In the genomic region with DNA sequence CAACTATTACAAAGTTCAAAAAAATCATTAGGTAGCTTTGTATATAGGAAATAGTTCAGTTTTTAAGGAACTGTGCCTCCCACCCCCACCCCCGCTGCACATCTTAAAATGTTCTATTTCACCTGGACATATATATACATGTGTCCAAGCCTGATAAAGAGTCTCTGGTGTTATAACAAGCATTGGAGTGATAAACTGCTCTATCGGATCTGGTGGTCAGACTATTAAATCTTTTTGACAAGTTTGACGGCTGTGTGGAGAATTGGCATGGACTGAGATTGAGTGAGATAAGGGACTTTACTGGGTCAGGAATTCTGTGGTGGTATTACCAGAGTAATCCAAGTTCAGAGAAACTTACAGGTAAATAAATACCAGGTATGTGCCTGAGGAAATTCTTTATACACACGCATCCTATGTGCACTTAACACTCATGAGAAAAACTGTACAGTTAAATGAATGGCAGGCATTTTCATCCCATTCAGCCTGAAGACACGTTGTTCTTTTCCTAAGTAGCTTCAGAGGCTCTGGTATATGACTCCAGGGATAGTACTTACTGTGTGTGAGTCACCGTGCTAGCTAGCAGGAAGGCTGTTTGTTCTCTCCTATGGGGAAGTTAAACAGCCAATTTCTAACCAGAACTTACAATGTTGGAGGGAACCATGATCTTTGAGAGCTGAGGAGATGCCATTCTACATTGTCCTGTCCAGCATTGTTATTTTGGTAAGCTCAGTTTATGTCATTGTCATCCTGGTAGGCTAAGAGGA, we compare ENCODE assay signal across 8 mouse cellular contexts. TPM values are rescaled to one million over a fixed set of nuclear protein-coding genes. Genes with fewer than 3 reads are reported as not detected.
DNase-seq lines count a peak whose midpoint lies in the region; ATAC-seq and TF ChIP-seq lines count a peak whose summit lies in the region.

No protein-coding gene starts in this region.

- H3K4me1 ChIP-seq in erythroblast, embryonic 14.5 days (ENCODE audit: control insufficient read depth) = peaks cover 36% of the 10 kb centered on the region
- peaks cover 22% of the 10 kb centered on the region for H3K4me1 ChIP-seq in forebrain, embryonic 13.5 days
- H3K4me1 ChIP-seq in liver, embryonic 14.5 days (replicated peaks; ENCODE audit: control insufficient read depth in 2 of 2, insufficient read depth in 2 of 2, low read length in 1 of 2) = peaks cover 2 to 16% of the 10 kb centered on the region in 2 experiments; a peak in 3 of 4 replicates

- H3K4me2 ChIP-seq in forebrain, embryonic 13.5 days = peak overlapping the region; percentile 85
- peak overlapping the region; percentile 83 for H3K4me2 ChIP-seq in liver, embryonic 14.5 days (ENCODE audit: low read depth)

- H3K27me3 ChIP-seq in erythroblast, embryonic 14.5 days (ENCODE audit: control insufficient read depth) = peaks cover 3% of the 10 kb centered on the region; the same call in 1 of the 2 replicates
- no peaks in the 10 kb centered on the region for H3K27me3 ChIP-seq in forebrain, embryonic 13.5 days
- H3K27me3 ChIP-seq in liver, embryonic 14.5 days (ENCODE audit: control insufficient read depth, insufficient read depth, low read length) = no peaks in the 10 kb centered on the region

- H3K9ac ChIP-seq in forebrain, embryonic 13.5 days = peak overlapping the region; percentile 94
- H3K9ac ChIP-seq in liver, embryonic 14.5 days (replicated peaks) = peak overlapping the region; percentile 97

- H3K9me3 ChIP-seq in erythroblast, embryonic 14.5 days (ENCODE audit: control insufficient read depth, low read length) = no peaks in the 10 kb centered on the region
- H3K9me3 ChIP-seq in forebrain, embryonic 13.5 days (replicated peaks) = no peaks in the 10 kb centered on the region
- no peaks in the 10 kb centered on the region for H3K9me3 ChIP-seq in liver, embryonic 14.5 days (ENCODE audit: control insufficient read depth, low read length)

- TF ChIP-seq CTCF in liver, embryonic 14.5 days (IDR thresholded peaks at IDR 0.05; ENCODE audit: low read depth) = no peak

- TF ChIP-seq EP300 in liver, embryonic 14.5 days (IDR thresholded peaks at IDR 0.05; ENCODE audit: low read depth) = no peak

- 66% methylated on average over 6 of the region's 6 CpGs for WGBS in forebrain, embryonic 13.5 days
- 17% methylated on average over 6 of the region's 6 CpGs for WGBS in liver, embryonic 14.5 days (ENCODE audit: insufficient replicate concordance)

- peak; percentile 24 for DNase-seq in A20 (ENCODE audit: low read depth, low spot score)
- no peak for DNase-seq in liver, embryonic 14.5 days (ENCODE audit: low read depth in 3 of 3, low spot score in 3 of 3)
- DNase-seq in gastrocnemius, adult 8-10 months (ENCODE audit: low spot score in 2 of 2) = no peak
- DNase-seq in layer of hippocampus, postnatal 10 days (ENCODE audit: low spot score in 2 of 2) = no peak

- H3K36me3 ChIP-seq in erythroblast, embryonic 14.5 days (ENCODE audit: control insufficient read depth) = peaks cover 11% of the 10 kb centered on the region
- H3K36me3 ChIP-seq in forebrain, embryonic 13.5 days (ENCODE audit: poor library complexity, severe bottlenecking) = no peaks in the 10 kb centered on the region
- H3K36me3 ChIP-seq in liver, embryonic 14.5 days (replicated peaks; ENCODE audit: control insufficient read depth, insufficient read depth, low read depth) = no peaks in the 10 kb centered on the region; the same call in 1 of the 2 replicates

- H3K4me3 ChIP-seq in erythroblast, embryonic 14.5 days (replicated peaks) = peak overlapping the region; percentile 97
- peak overlapping the region; percentile 98 for H3K4me3 ChIP-seq in forebrain, embryonic 13.5 days
- H3K4me3 ChIP-seq in liver, embryonic 14.5 days (ENCODE audit: insufficient read depth in 1 of 2, low read depth in 2 of 2, low read length in 2 of 2) = peak overlapping the region; percentile 74 to 98

- ATAC-seq in erythroblast, adult 5-6 weeks (replicated peaks; ENCODE audit: low FRiP score, poor library complexity, severe bottlenecking) = no peak
- no peak for ATAC-seq in forebrain, embryonic 13.5 days
- no peak for ATAC-seq in liver, embryonic 14.5 days (ENCODE audit: insufficient read depth)
- no peak for ATAC-seq in inflammation-experienced regulatory T-cells, adult 6 months

- H3K27ac ChIP-seq in forebrain, embryonic 13.5 days = no peak overlapping the region
- H3K27ac ChIP-seq in liver, embryonic 14.5 days = no peak overlapping the region

RNA-seq across cellular contexts. Expression of gene Tomm70a, which starts 1.4 kb away (rescaled TPM):
- polyA plus RNA-seq in erythroblast, embryonic 14.5 days (2012) = 0.73 and 0.90 TPM in 2 replicates
- 19.4 and 26.3 TPM in 2 replicates for total RNA-seq in erythroblast, adult 5-6 weeks (2015; ENCODE audit: low replicate concordance)
- total RNA-seq in erythroblast, adult 5-6 weeks (2017; ENCODE audit: low replicate concordance) = 13.0 and 15.6 TPM in 2 replicates
- polyA plus RNA-seq in forebrain, embryonic 13.5 days (2015; fragmentation: Nextera tagmentation; extraction: Ambion mirVana) = 43.2 and 47.2 TPM in 2 replicates
- 10.5 and 15.9 TPM in 2 replicates for polyA plus RNA-seq in liver, embryonic 14.5 days (2012; rRNA removed)
- polyA plus RNA-seq in liver, embryonic 14.5 days (2014; fragmentation: Nextera tagmentation; extraction: Ambion mirVana) = 28.2 and 30.2 TPM in 2 replicates
- polyA plus RNA-seq in inflammation-experienced regulatory T-cells, adult 6 months (2017; shearing (Covaris generic)) = 10 to 100 TPM; 10.8 to 14.7 (median 11.7) TPM
- total RNA-seq in gastrocnemius, adult 8-10 months (2022) = 10 to 100 TPM; 30.0 to 34.5 (median 32.2) TPM
- 100 to 1,000 TPM; 115 to 117 TPM for total RNA-seq in layer of hippocampus, postnatal 10 days (2021)

RNA-seq across cellular contexts. Expression of gene Nit2, which starts 44.3 kb away (rescaled TPM):
- 0.10 and 0.23 TPM in 2 replicates for polyA plus RNA-seq in erythroblast, embryonic 14.5 days (2012)
- total RNA-seq in erythroblast, adult 5-6 weeks (2015; ENCODE audit: low replicate concordance) = 0.77 and 9.0 TPM in 2 replicates
- total RNA-seq in erythroblast, adult 5-6 weeks (2017; ENCODE audit: low replicate concordance) = 3.2 and 11.7 TPM in 2 replicates
- 45.4 and 51.9 TPM in 2 replicates for polyA plus RNA-seq in forebrain, embryonic 13.5 days (2015; fragmentation: Nextera tagmentation; extraction: Ambion mirVana)
- polyA plus RNA-seq in liver, embryonic 14.5 days (2012; rRNA removed) = 13.1 and 15.6 TPM in 2 replicates
- 35.0 and 38.4 TPM in 2 replicates for polyA plus RNA-seq in liver, embryonic 14.5 days (2014; fragmentation: Nextera tagmentation; extraction: Ambion mirVana)
- 10 to 100 TPM; 28.0 to 37.5 (median 37.5) TPM for polyA plus RNA-seq in inflammation-experienced regulatory T-cells, adult 6 months (2017; shearing (Covaris generic))
- total RNA-seq in gastrocnemius, adult 8-10 months (2022) = 10 to 100 TPM; 19.5 to 26.0 (median 22.4) TPM
- total RNA-seq in layer of hippocampus, postnatal 10 days (2021) = 10 to 100 TPM; 21.3 to 23.8 TPM

RNA-seq across cellular contexts. Expression of gene Tmem45a2, which starts 51.7 kb away (rescaled TPM):
- polyA plus RNA-seq in erythroblast, embryonic 14.5 days (2012) = not detected in 2 replicates
- 0.63 and 2.9 TPM in 2 replicates for total RNA-seq in erythroblast, adult 5-6 weeks (2015; ENCODE audit: low replicate concordance)
- 3.2 TPM in 1 of 2 replicates, not detected in the other for total RNA-seq in erythroblast, adult 5-6 weeks (2017; ENCODE audit: low replicate concordance)
- polyA plus RNA-seq in forebrain, embryonic 13.5 days (2015; fragmentation: Nextera tagmentation; extraction: Ambion mirVana) = not detected in 2 replicates
- polyA plus RNA-seq in liver, embryonic 14.5 days (2012; rRNA removed) = 0.02 TPM in 2 replicates
- not detected in 2 replicates for polyA plus RNA-seq in liver, embryonic 14.5 days (2014; fragmentation: Nextera tagmentation; extraction: Ambion mirVana)
- not detected for polyA plus RNA-seq in inflammation-experienced regulatory T-cells, adult 6 months (2017; shearing (Covaris generic))
- not detected for total RNA-seq in gastrocnemius, adult 8-10 months (2022)
- total RNA-seq in layer of hippocampus, postnatal 10 days (2021) = under 1 TPM in 1 of 2 experiments, not detected in 1; 0.16 TPM

Comparison
In these comparisons a context has a peak if more than half of its experiments do, and no peak if none do; other contexts are left out.
1. RNA of gene Nit2, which starts 44.3 kb away (polyA plus RNA-seq): 45.4 to 51.9 TPM in forebrain, embryonic 13.5 days, 28.0 to 37.5 TPM in inflammation-experienced regulatory T-cells, adult 6 months and 13.1 to 38.4 TPM in liver, embryonic 14.5 days; 0.10 to 0.23 TPM in erythroblast, embryonic 14.5 days; every median in the first group is over 10 times any median in the second.
2. Peak in every context shown above with its lines, with median percentiles within 50 percentile points of each other: H3K4me3 ChIP-seq.